Mouse (Mus musculus): Measurements from ENCODE around the gene Mfng. TPM values are rescaled to one million over a fixed set of nuclear protein-coding genes. Genes with fewer than 3 reads are reported as not detected.

The Mfng gene
- polyA plus RNA-seq, 1 experiment = 15.5 TPM

DNA sequence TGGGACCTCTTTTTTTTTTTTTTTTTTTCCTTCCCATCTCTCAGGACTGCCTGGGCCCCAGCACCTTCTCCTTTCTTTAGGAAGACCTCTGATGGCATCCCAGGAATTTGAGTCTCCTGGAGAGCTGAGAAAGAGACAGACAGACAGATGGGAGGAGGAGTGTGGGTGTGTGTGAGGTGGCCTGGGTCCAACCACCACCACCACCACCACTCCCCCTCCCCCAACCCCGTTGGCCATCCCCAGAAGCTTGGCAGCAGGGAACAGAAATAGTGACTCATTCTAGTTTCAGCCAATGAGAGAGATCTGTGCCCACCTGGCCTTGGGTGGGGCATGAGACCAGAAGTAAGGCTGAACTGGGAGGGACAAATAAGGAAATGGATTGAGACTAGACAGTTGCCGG, 33.3 kb upstream of the Mfng start:
- 47% methylated on average over 2 of the region's 2 CpGs for WGBS
- no peak overlapping the region for H3K4me3 ChIP-seq (replicated peaks; ENCODE audit: control insufficient read depth, low read depth, low read length)
- TF ChIP-seq CTCF (IDR thresholded peaks at IDR 0.05; ENCODE audit: control insufficient read depth, insufficient read depth, low read length) (no peak), POLR2A (IDR thresholded peaks at IDR 0.05; ENCODE audit: borderline replicate concordance, control insufficient read depth, low read depth, low read length) (no peak)
- no peak overlapping the region for H3K27ac ChIP-seq (ENCODE audit: control insufficient read depth, insufficient read depth, low read depth, low read length, poor library complexity)
- peaks cover 8% of the 10 kb centered on the region; the same call in 1 of the 2 replicates for H3K4me1 ChIP-seq (ENCODE audit: control insufficient read depth, insufficient read depth, low read length)

DNA sequence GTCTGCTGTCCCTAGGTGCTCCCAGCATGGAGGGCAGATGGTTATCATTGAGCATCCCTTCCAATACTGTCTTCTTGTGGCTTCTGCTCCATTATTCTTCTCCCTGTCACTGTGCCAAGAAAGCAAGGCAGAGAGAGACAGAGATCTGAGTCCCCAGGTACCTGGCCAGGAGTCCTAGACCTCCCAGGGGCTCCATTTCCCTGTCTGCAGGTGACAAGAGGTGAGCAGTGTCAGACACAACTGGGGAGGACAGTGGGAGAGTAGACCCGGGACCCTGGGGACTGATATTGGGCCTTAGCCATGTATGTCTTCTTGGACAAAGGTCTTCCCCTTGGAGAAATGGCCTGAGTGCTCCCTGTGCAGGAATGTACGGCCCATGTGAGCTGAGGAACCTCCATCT, 32.1 kb upstream of the Mfng start:
- no peak for TF ChIP-seq POLR2A (IDR thresholded peaks at IDR 0.05; ENCODE audit: borderline replicate concordance, control insufficient read depth, low read depth, low read length)
- TF ChIP-seq CTCF (IDR thresholded peaks at IDR 0.05; ENCODE audit: control insufficient read depth, insufficient read depth, low read length) = no peak
- no peak overlapping the region for H3K4me3 ChIP-seq (replicated peaks; ENCODE audit: control insufficient read depth, low read depth, low read length)
- WGBS = 46% methylated on average over 2 of the region's 2 CpGs
- H3K27ac ChIP-seq (ENCODE audit: control insufficient read depth, insufficient read depth, low read depth, low read length, poor library complexity) = no peak overlapping the region
- H3K4me1 ChIP-seq (ENCODE audit: control insufficient read depth, insufficient read depth, low read length) = peaks cover 6% of the 10 kb centered on the region; the same call in 1 of the 2 replicates

DNA sequence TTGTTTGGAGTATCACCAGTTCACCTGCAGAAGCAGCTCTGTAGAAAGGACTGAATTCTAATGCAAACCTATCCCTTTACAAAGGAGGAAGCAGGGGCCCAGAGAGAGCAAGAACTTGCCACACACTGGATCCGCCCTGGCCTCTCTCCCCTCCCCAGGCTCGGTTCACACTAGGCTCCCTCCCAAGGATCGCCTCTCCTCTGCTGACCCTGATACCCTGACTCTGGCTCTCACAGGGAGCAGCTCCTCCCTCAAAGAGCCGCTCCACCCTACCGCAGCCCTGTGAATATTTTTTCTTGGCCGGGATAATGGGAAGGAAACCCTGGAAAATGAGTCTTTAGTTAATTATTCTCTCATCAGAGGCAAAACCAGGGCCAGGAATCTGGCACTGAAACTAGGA, 31.1 kb upstream of the Mfng start:
- peak overlapping the region; percentile 91 for H3K27ac ChIP-seq (ENCODE audit: control insufficient read depth, insufficient read depth, low read depth, low read length, poor library complexity)
- H3K4me1 ChIP-seq (ENCODE audit: control insufficient read depth, insufficient read depth, low read length) = peaks cover 6% of the 10 kb centered on the region; the same call in 1 of the 2 replicates
- peak overlapping the region; percentile 62 for H3K4me3 ChIP-seq (replicated peaks; ENCODE audit: control insufficient read depth, low read depth, low read length)
- TF ChIP-seq CTCF (IDR thresholded peaks at IDR 0.05; ENCODE audit: control insufficient read depth, insufficient read depth, low read length) (no peak), POLR2A (IDR thresholded peaks at IDR 0.05; ENCODE audit: borderline replicate concordance, control insufficient read depth, low read depth, low read length) (no peak)
- WGBS = 38% methylated on average over 6 of the region's 6 CpGs

DNA sequence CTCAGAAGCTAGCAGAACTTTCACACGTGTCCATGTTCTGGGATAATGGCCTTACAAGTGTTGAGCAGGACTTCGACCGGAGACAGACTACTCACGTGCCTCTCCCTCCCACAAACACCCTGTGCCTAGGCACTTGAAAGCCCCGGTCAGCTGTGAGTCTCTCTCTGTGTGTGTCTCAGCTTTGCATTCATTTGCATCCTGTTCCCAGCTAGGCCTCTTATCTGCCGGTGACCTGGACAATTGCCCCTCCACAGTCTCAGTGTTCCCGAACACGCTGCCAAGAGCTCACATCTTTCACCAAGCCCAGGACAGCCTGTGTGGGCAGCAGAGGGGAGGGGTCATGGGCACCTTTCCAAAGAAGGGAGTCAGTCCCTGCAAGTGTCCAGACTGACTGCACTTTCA, 30.2 kb upstream of the Mfng start:
- WGBS = 32% methylated on average over 8 of the region's 8 CpGs
- Histone ChIP-seq H3K27ac (ENCODE audit: control insufficient read depth, insufficient read depth, low read depth, low read length, poor library complexity) (peak overlapping the region; percentile 91), H3K4me3 (replicated peaks; ENCODE audit: control insufficient read depth, low read depth, low read length) (peak overlapping the region; percentile 62), H3K4me1 (ENCODE audit: control insufficient read depth, insufficient read depth, low read length) (peaks cover 6% of the 10 kb centered on the region; the same call in 1 of the 2 replicates)
- TF ChIP-seq CTCF (IDR thresholded peaks at IDR 0.05; ENCODE audit: control insufficient read depth, insufficient read depth, low read length) (no peak), POLR2A (IDR thresholded peaks at IDR 0.05; ENCODE audit: borderline replicate concordance, control insufficient read depth, low read depth, low read length) (no peak)

DNA sequence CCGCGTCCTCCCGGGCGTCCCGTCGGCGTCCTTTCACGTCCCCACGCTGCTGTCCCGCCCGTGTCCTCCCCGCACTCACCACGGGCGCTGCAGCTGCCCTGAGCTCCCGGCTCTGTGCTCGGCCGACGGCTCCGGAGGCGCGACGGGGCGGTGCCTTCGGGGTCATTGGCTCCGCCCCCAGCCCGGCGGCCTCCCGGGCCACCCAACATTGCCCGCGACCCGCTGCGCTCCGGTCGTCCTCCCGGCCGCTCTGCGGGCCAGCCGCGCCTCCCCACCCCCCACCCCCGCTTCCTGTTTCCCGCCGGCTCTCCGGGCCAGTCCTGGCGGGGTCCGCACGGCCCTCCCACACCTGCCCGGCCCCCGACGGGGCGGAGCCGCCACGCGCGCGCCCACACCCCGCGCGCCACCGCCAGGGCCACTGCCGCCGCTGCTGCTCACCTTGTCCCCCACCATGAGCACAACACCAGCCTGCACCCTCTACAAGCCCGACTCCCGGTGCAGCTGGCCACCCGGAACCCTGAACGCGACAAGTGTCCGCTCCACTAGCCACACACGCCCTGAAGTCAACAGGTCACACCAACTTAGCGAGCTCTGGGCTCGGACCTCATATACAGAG, 29.6 kb upstream of the Mfng start, which contains the start of gene Card10:
Gene Card10, minus strand, starts transcription at position 267 of the 616 bp plus-strand sequence.
- Histone ChIP-seq H3K4me1 (ENCODE audit: control insufficient read depth, insufficient read depth, low read length) (peaks cover 5% of the 10 kb centered on the region; the same call in 1 of the 2 replicates), H3K27ac (ENCODE audit: control insufficient read depth, insufficient read depth, low read depth, low read length, poor library complexity) (peak within 1 kb of the TSS; percentile 91), H3K4me3 (replicated peaks; ENCODE audit: control insufficient read depth, low read depth, low read length) (peak within 1 kb of the TSS; percentile 74)
- WGBS = 3% methylated on average over 70 of the region's 70 CpGs
- peak; percentile 63; the same call in 1 of the 2 replicates for TF ChIP-seq POLR2A (IDR thresholded peaks at IDR 0.05; ENCODE audit: borderline replicate concordance, control insufficient read depth, low read depth, low read length)
- no peak for TF ChIP-seq CTCF (IDR thresholded peaks at IDR 0.05; ENCODE audit: control insufficient read depth, insufficient read depth, low read length)

DNA sequence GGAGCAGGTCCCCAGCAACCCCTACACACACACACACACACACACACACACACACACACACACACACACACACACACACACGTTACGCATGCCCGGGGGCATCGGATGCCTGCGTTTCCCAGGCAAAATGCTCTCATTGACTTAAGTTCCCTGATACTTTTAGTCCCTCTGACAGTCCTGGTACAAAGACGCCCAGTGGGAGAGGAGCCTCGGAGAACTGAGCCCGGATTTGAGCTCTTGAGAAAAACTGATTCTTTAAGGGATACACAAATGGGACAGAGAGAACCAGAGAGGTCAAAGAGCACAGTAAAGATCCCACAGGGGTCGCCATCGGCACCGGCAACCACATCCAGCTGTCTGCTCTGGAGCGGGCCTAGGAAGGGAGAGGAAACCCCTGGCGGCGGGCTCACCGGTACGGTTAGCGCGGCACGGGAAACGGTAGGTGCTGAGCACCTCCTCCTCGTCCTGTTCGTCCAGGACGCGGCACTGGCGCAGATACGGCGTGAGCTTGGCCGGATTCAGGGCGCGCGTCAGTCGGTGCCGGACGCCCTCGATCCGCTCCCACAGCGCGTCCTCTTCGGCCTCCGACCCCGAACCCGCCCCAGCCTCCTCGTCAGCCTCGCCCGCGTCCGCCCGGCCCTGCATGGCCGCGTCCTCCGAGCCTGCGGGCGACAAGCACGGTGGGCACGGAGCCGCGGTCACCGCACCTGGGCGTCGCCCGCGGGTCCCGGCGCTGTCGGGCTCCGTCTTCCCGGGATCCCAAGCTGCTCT, 28.9 kb upstream of the Mfng start:
- TF ChIP-seq POLR2A (IDR thresholded peaks at IDR 0.05; ENCODE audit: borderline replicate concordance, control insufficient read depth, low read depth, low read length) = no peak
- no peak for TF ChIP-seq CTCF (IDR thresholded peaks at IDR 0.05; ENCODE audit: control insufficient read depth, insufficient read depth, low read length)
- 6% methylated on average over 67 of the region's 67 CpGs for WGBS
- Histone ChIP-seq H3K4me3 (replicated peaks; ENCODE audit: control insufficient read depth, low read depth, low read length) (peak overlapping the region; percentile 74), H3K27ac (ENCODE audit: control insufficient read depth, insufficient read depth, low read depth, low read length, poor library complexity) (peak overlapping the region; percentile 91), H3K4me1 (ENCODE audit: control insufficient read depth, insufficient read depth, low read length) (peaks cover 5% of the 10 kb centered on the region; the same call in 1 of the 2 replicates)

DNA sequence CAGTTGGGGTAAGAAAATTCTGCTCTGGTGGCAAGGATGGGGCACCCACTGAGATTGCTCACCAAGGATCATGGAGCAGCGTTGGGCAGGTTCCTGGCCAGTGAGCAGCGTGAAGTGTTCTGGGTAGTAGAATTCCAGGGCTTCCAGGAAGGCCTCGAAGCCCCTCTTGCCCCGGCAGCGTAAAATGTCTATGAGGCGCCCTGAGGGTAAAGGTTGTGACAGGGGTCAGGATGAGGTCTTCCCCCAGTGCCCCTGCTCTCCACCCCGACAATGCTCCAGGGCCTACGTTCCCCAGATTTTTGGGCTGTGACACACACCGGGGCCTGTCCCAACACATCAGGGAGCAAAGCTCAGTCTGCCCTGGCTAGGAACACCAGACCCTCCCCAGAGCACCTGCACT, 28.3 kb upstream of the Mfng start:
- Histone ChIP-seq H3K4me1 (ENCODE audit: control insufficient read depth, insufficient read depth, low read length) (peaks cover 3% of the 10 kb centered on the region; the same call in 1 of the 2 replicates), H3K27ac (ENCODE audit: control insufficient read depth, insufficient read depth, low read depth, low read length, poor library complexity) (no peak overlapping the region), H3K4me3 (replicated peaks; ENCODE audit: control insufficient read depth, low read depth, low read length) (peak overlapping the region; percentile 74)
- no peak for TF ChIP-seq POLR2A (IDR thresholded peaks at IDR 0.05; ENCODE audit: borderline replicate concordance, control insufficient read depth, low read depth, low read length)
- TF ChIP-seq CTCF (IDR thresholded peaks at IDR 0.05; ENCODE audit: control insufficient read depth, insufficient read depth, low read length) = no peak
- WGBS = 82% methylated on average over 9 of the region's 9 CpGs

DNA sequence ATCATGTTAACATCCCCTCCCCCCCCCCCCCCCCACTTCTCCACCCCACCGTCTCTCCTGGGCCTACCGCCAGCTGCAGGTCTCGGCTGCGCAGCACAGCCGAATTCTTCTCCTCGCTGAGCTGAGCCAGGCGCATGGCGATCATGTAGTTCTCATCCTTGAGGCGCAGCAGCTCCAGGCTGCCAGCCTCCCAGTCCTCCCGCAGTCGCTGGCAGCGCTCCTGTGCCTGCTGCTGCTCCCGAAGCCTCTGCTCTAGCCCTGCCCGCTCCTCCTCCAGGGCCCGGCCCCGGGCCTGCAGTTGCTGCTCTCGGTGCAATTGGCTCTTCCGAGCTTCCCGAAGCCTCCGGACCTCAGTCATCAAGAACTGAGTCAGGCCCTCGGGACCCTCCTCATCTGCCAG, 25.8 kb upstream of the Mfng start:
- no peaks in the 10 kb centered on the region; the same call in 1 of the 2 replicates for H3K4me1 ChIP-seq (ENCODE audit: control insufficient read depth, insufficient read depth, low read length)
- WGBS = 89% methylated on average over 21 of the region's 21 CpGs
- no peak for TF ChIP-seq CTCF (IDR thresholded peaks at IDR 0.05; ENCODE audit: control insufficient read depth, insufficient read depth, low read length)
- TF ChIP-seq POLR2A (IDR thresholded peaks at IDR 0.05; ENCODE audit: borderline replicate concordance, control insufficient read depth, low read depth, low read length) = no peak

More for the DNA sequence above, 25.8 kb upstream of the Mfng start:
- Histone ChIP-seq H3K27ac (ENCODE audit: control insufficient read depth, insufficient read depth, low read depth, low read length, poor library complexity) (no peak overlapping the region), H3K4me3 (replicated peaks; ENCODE audit: control insufficient read depth, low read depth, low read length) (no peak overlapping the region)

All from bone marrow, adult 2 months (tissue).